Mouse (Mus musculus): ENCODE results near the gene Acrbp.

GRCm38 (mm10) chr6:125082801-125083386 is 33.4 kb downstream of the Acrbp start:
- TF ChIP-seq EP300 (optimal IDR thresholded peaks at IDR 0.05) (no peak), CTCF (IDR thresholded peaks at IDR 0.05; ENCODE audit: low read depth) (no peak)

All from stomach, postnatal 0 days (tissue).